Mouse (Mus musculus) ES-E14 (cell line): ENCODE data around the gene Khnyn. TPM values are rescaled to one million over a fixed set of nuclear protein-coding genes. Genes with fewer than 3 reads are reported as not detected.

Experiments used
- DNase-seq: peaks from one replicate; pipeline ENCODE4 v3.0.0-alpha.2; 2013; ENCODE audit warnings: low read depth, low spot score
- H3K27ac ChIP-seq: 2 replicates; pipeline ENCODE4 v1.5.1; 2012; ENCODE audit warnings: low read depth, mild to moderate bottlenecking, low read length, moderate library complexity, mixed read lengths; ENCODE audit not compliant: poor library complexity, insufficient read depth, severe bottlenecking
- H3K36me3 ChIP-seq: 2 replicates; pipeline ENCODE4 v1.6.1; 2012; ENCODE audit warnings: mild to moderate bottlenecking, low read length, moderate library complexity, mixed read lengths; ENCODE audit not compliant: control insufficient read depth, poor library complexity, insufficient read depth, severe bottlenecking
- H3K4me1 ChIP-seq, 2 experiments: fragments of 150-350 bp in 1 of 2; sonication (generic) in 1 of 2; 2 replicates each; pipeline ENCODE4 v1.6.1; 2012; ENCODE audit warnings: low read length in 2 of 2, mild to moderate bottlenecking in 1 of 2, mixed read lengths in 1 of 2; ENCODE audit not compliant: control insufficient read depth in 2 of 2, insufficient read depth in 2 of 2, poor library complexity in 1 of 2
- H3K4me3 ChIP-seq, 2 experiments: fragments of 150-350 bp in 1 of 2; sonication (generic) in 1 of 2; 2 replicates each; pipeline ENCODE4 v1.5.1; 2012; ENCODE audit warnings: low read length in 2 of 2, low read depth in 1 of 2, mild to moderate bottlenecking in 1 of 2, mixed read lengths in 1 of 2; ENCODE audit not compliant: insufficient read depth in 1 of 2, poor library complexity in 1 of 2, severe bottlenecking in 1 of 2
- H3K9ac ChIP-seq: 2 replicates; pipeline ENCODE4 v1.6.1; 2012; ENCODE audit warnings: low read depth, mild to moderate bottlenecking, low read length, mixed read lengths; ENCODE audit not compliant: poor library complexity, insufficient read depth, severe bottlenecking
- H3K9me3 ChIP-seq: fragments of 150-350 bp; sonication (generic); 2 replicates; pipeline ENCODE4 v1.6.1; 2012; ENCODE audit warnings: low read depth, mild to moderate bottlenecking, low read length; ENCODE audit not compliant: control insufficient read depth, insufficient read depth
- CHD2 ChIP-seq: IDR thresholded peaks from 2 replicates; pipeline ENCODE4 v1.6.1; 2014; ENCODE audit warnings: mild to moderate bottlenecking, low read depth, low read length, inconsistent platforms
- HCFC1 ChIP-seq: IDR thresholded peaks from 2 replicates; pipeline ENCODE4 v1.6.1; 2012; ENCODE audit warnings: low read length, inconsistent platforms, borderline replicate concordance; ENCODE audit not compliant: insufficient read depth
- MAFK ChIP-seq: IDR thresholded peaks from 2 replicates; pipeline ENCODE4 v1.6.1; 2014; ENCODE audit warnings: mild to moderate bottlenecking, low read depth, low read length, inconsistent platforms; ENCODE audit not compliant: insufficient read depth
- ZC3H11A ChIP-seq: IDR thresholded peaks from 2 replicates; pipeline ENCODE4 v1.6.1; 2012; ENCODE audit warnings: low read depth, mild to moderate bottlenecking, inconsistent platforms, low read length, borderline replicate concordance
- ZNF384 ChIP-seq: IDR thresholded peaks from 2 replicates; pipeline ENCODE4 v1.6.1; 2012; ENCODE audit warnings: low read depth, low read length, inconsistent platforms
- in situ Hi-C, 2 experiments: fragments of 600-800 bp; cut with MboI; formaldehyde crosslinking; loops; one replicate each; pipeline ENCODE4 v1.15.1; 2025; ENCODE audit warnings: low sequenced_read_pairs in 2 of 2, inconsistent platforms in 1 of 2; ENCODE audit not compliant: unreplicated experiment in 2 of 2
- total RNA-seq: library from RNA; depleted of rRNA; stranded (reverse); fragments of 300-350 nt; gene quantifications from 2 replicates; pipeline ENCODE4 v1.2.3, GENCODE M21; 2012

Gene Khnyn
- total RNA-seq, 1 experiment = 7.2 TPM

DNA sequence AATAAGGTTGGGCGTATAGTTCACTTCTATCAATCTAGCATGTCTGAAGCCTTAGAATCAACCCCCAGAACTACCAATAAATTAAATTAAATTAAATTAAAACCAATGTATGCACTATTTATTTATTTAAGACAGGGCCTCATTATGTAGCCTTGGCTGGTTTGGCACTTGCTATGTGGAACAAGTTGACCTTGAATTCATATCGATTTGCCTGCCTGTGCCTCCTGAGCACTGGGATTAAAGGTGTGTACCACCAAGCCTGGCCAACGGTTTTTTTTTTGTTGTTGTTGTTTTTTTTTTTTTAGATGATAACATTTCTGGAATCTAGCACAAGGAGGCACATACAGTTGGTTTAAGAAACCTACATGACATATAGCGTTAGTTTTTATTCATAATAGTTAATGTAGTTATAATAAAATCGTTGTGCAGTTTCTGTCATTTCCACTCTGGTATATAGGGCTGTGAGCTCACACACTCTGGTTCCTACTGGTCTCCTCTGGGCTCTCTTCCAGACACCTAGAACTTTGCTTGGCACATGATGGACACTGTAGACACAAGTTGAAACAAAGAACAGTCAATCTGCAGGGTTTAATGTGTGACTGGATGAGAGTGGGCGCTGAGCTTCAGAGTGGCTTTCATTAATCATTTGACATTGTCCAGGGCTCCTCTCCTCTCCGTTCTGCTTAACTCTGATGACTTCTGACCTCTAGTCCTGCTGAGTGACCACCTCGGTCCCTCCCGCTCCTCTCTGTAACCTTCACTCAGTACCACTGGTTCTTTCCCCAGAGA is 39.0 kb upstream of the Khnyn start:
- H3K9me3 ChIP-seq = no peaks in the 10 kb centered on the region
- in situ Hi-C loops = no loop called here
- no peaks in the 10 kb centered on the region for H3K36me3 ChIP-seq
- no peak for DNase-seq
- no peak overlapping the region for H3K27ac ChIP-seq
- H3K4me3 ChIP-seq = no peak overlapping the region
- no peak for TF ChIP-seq ZNF384
- TF ChIP-seq HCFC1 = no peak
- H3K4me1 ChIP-seq = peaks cover 0 to 3% of the 10 kb centered on the region in 2 experiments; a peak in 1 of 4 replicates
- no peak overlapping the region for H3K9ac ChIP-seq

DNA sequence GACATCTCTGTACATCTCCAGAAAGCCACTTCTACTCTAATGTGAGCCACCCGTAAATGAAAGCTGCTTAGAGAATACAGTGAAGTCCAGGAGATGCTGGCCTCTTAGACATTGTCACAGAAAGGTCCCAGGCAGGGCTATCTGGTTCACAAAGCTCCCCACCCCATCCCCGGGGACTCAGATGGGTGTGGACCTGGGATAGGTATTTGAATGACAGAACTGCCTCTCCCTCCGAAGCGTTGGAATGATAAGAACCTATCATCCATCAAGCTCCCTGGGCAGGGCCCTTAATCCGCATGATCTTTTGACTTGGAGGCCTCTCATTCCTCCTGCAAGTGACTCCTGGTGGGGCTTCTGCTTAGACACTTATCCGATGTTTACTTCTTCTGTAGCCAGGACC is 33.9 kb upstream of the Khnyn start:
- Histone ChIP-seq H3K36me3 (no peaks in the 10 kb centered on the region), H3K4me3 (no peak overlapping the region), H3K9me3 (no peaks in the 10 kb centered on the region; the same call in 1 of the 2 replicates), H3K4me1 (peaks cover 2 to 6% of the 10 kb centered on the region in 2 experiments; a peak in 2 of 4 replicates), H3K9ac (no peak overlapping the region), H3K27ac (no peak overlapping the region)
- in situ Hi-C loops = no loop called here
- DNase-seq = no peak
- TF ChIP-seq MAFK (no peak), HCFC1 (no peak), ZNF384 (no peak), CHD2 (no peak), ZC3H11A (no peak)

DNA sequence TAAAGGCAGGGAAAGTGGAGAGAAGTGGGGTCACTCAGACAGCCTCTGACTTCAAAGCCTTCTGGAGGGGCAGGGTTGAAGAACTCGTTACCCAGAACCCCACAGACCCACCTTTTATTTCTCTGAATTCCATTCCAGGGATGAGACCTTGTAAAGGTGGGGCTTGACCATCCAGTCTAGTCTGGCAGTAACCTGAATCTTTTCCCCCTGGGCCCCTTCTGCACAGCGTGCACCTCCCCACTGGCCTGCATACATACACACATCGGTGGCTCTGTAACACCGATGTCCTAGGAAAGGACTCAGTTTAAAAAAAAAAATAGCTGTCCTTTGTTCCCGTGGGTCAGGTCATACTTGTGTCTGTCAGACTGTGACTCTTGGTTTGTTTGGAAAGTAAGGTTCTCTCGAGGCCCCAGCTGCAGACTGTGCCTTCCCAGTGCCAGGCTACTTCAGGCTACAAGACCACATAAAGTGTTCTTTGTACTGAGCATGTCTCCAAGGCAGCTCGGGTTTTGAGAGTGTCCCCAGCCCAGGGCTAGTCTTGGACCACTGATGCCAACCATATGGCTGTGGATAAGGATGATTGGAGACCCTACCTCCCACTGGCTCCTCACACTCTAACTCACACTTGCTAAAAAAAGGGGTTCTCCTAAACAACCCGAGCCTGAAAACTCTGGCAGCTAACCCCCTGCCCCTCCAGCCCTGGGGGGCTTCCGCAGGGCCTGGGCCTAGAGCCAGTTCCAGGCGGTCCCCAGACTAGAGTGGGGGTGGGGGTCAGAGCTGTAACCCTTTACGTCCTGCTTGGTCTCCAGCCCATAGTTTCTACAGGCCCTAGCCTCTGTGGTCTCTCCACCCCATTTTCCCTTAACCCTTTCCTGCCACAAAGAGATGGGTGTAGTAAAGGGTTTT is 31.8 kb upstream of the Khnyn start:
- in situ Hi-C loops = no loop called here
- Histone ChIP-seq H3K4me1 (peaks cover 2 to 7% of the 10 kb centered on the region in 2 experiments; a peak in 2 of 4 replicates), H3K27ac (peak overlapping the region; percentile 45), H3K9ac (peak overlapping the region; percentile 56), H3K9me3 (no peaks in the 10 kb centered on the region; the same call in 1 of the 2 replicates), H3K36me3 (no peaks in the 10 kb centered on the region), H3K4me3 (peak overlapping the region; percentile 58 to 71)
- no peak for DNase-seq
- TF ChIP-seq MAFK (no peak), HCFC1 (no peak), CHD2 (no peak), ZC3H11A (no peak), ZNF384 (no peak)

DNA sequence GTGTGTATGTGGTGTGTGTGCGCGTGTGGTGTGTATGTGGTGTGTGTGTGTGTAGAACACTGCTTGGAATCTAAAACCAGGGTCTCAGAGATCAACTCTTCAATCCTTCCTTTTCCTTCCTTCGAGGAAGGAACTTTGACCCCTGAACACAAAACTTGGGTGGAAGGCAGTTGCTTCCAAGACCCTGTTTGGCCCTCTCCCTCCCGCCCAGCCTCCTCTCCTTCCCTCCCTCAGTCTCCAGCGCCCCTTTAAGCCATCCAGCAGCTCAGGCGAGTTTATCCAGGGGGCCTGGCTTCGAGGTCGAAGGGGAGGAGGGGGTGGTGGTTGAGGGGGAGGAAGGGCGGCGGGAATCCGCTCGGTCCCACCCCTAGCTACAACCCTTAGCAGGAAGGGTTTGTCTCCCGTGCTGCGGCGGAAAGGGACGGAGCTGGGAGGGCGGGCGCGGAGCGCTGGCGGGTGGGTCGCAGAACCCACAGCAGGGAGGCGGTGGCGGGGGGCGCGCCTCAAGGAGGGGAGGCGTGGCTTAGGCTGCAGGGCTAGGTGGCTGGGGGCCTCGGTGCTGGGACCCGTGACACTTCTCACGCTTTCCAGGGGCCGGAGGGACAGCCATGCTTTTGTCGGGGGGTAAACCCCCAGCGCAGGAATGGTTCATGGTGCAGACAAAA is 31.0 kb upstream of the Khnyn start, which contains the start of gene Nynrin:
Gene Nynrin (plus strand): TSS at position 390 of the 665 bp plus-strand sequence.
- DNase-seq = peak; percentile 59
- TF ChIP-seq ZC3H11A = no peak
- no peak for TF ChIP-seq ZNF384
- TF ChIP-seq CHD2 = no peak
- no peak for TF ChIP-seq MAFK
- no peak for TF ChIP-seq HCFC1
- peak within 1 kb of the TSS; percentile 58 to 71 for H3K4me3 ChIP-seq
- in situ Hi-C loops = no loop called here
- H3K36me3 ChIP-seq = no peaks in the 10 kb centered on the region
- no peaks in the 10 kb centered on the region; the same call in 1 of the 2 replicates for H3K9me3 ChIP-seq
- peaks cover 2 to 7% of the 10 kb centered on the region in 2 experiments; a peak in 2 of 4 replicates for H3K4me1 ChIP-seq
- H3K27ac ChIP-seq = peak within 1 kb of the TSS; percentile 45
- H3K9ac ChIP-seq = peak within 1 kb of the TSS; percentile 56
